Mouse (Mus musculus) forebrain, embryonic 14.5 days (tissue): ENCODE data around the gene Actr5. TPM values are rescaled to one million over a fixed set of nuclear protein-coding genes. Genes with fewer than 3 reads are reported as not detected.
A peak's percentile ranks its signal among the peaks of the same experiment; 100 is the strongest.

Source experiments
- ATAC-seq: fragments of 200-750 bp; cut with Nextera tagmentation; 2 replicates; pipeline ENCODE4 v1.8.0; 2017; ENCODE audit warnings: mild to moderate bottlenecking, moderate library complexity
- DNase-seq: peaks from one replicate; pipeline ENCODE4 v3.0.0-alpha.2; 2015; ENCODE audit warnings: low spot score
- H3K27ac ChIP-seq: fragments of 300-500 bp; sonication (generic); 2 replicates; pipeline ENCODE4 v1.5.1; 2014; ENCODE audit warnings: low read depth, mild to moderate bottlenecking, control low read depth, low read length, moderate library complexity
- H3K27me3 ChIP-seq: fragments of 300-500 bp; sonication (generic); replicated peaks from 2 replicates; pipeline ENCODE4 v1.6.1; 2014; ENCODE audit warnings: low read length, control low read depth, mixed read lengths; ENCODE audit not compliant: control insufficient read depth, insufficient read depth
- H3K36me3 ChIP-seq: fragments of 300-500 bp; sonication (generic); 2 replicates; pipeline ENCODE4 v1.6.1; 2014; ENCODE audit warnings: low read length, control low read depth; ENCODE audit not compliant: control insufficient read depth, insufficient read depth
- H3K4me1 ChIP-seq: fragments of 300-500 bp; sonication (generic); 2 replicates; pipeline ENCODE4 v1.6.1; 2014; ENCODE audit warnings: antibody characterized with exemption, low read length, control low read depth; ENCODE audit not compliant: control insufficient read depth, insufficient read depth
- H3K4me2 ChIP-seq: fragments of 300-500 bp; sonication (generic); 2 replicates; pipeline ENCODE4 v1.6.1; 2014; ENCODE audit warnings: mild to moderate bottlenecking, control low read depth, low read length
- H3K4me3 ChIP-seq: fragments of 300-500 bp; sonication (generic); 2 replicates; pipeline ENCODE4 v1.5.1; 2014; ENCODE audit warnings: low read depth, low read length, control low read depth
- H3K9ac ChIP-seq: fragments of 300-500 bp; sonication (generic); 2 replicates; pipeline ENCODE4 v1.6.1; 2014; ENCODE audit warnings: mild to moderate bottlenecking, low read length, control low read depth, moderate library complexity
- H3K9me3 ChIP-seq: fragments of 300-500 bp; sonication (generic); replicated peaks from 2 replicates; pipeline ENCODE4 v1.6.1; 2016; ENCODE audit warnings: low read length, control low read depth, mixed read lengths; ENCODE audit not compliant: control insufficient read depth
- WGBS: fragments of 180-500 bp; shearing (Covaris S2); extraction: QIAGEN DNeasy Blood & Tissue Kit; methylation state at CpG from one replicate; pipeline ENCODE4 v1.1.7; 2014; 5-methylcytosine and 5-hydroxymethylcytosine counted together
- polyA plus RNA-seq: library from polyadenylated mRNA; unstranded; fragments of >200 nt; fragmentation: Nextera tagmentation; extraction: Ambion mirVana; gene quantifications from 2 replicates; pipeline ENCODE4 v1.2.1, GENCODE M21; 2014

Actr5 gene
- polyA plus RNA-seq, 1 experiment from 2014 or later: 10.4 TPM

GRCm38 (mm10) chr2:158667022-158667670, 42.5 kb downstream of the Actr5 start:
- peak; percentile 90 for ATAC-seq
- whole genome bisulfite sequencing: under 1% methylated on average over 47 of the region's 47 CpGs
- peak; percentile 87 for DNase-seq
- H3K4me3 ChIP-seq: peak overlapping the region; percentile 56
- peaks cover 6% of the 10 kb centered on the region for H3K4me1 ChIP-seq
- H3K36me3 ChIP-seq: no peaks in the 10 kb centered on the region
- no peaks in the 10 kb centered on the region for H3K9me3 ChIP-seq
- peaks cover 18% of the 10 kb centered on the region for H3K27me3 ChIP-seq
- H3K4me2 ChIP-seq: peak overlapping the region; percentile 99
- peak overlapping the region; percentile 75 for H3K9ac ChIP-seq
- peak overlapping the region; percentile 44; the same call in 1 of the 2 replicates for H3K27ac ChIP-seq

- DNase-seq (peak; percentile 56), ATAC-seq (peak; percentile 52)
- Histone ChIP-seq H3K4me2 (peak overlapping the region; percentile 99), H3K27ac (peak overlapping the region; percentile 44; the same call in 1 of the 2 replicates), H3K36me3 (no peaks in the 10 kb centered on the region), H3K4me3 (peak overlapping the region; percentile 56), H3K9ac (peak overlapping the region; percentile 75), H3K9me3 (no peaks in the 10 kb centered on the region), H3K27me3 (peaks cover 18% of the 10 kb centered on the region), H3K4me1 (peaks cover 10% of the 10 kb centered on the region)
- 0% methylated on average over 42 of the region's 54 CpGs for WGBS
Measured at GRCm38 (mm10) chr2:158667671-158668432, 43.2 kb downstream of the Actr5 start.

- peaks cover 18% of the 10 kb centered on the region for H3K27me3 ChIP-seq
- H3K9me3 ChIP-seq: no peaks in the 10 kb centered on the region
- no peaks in the 10 kb centered on the region for H3K36me3 ChIP-seq
- H3K9ac ChIP-seq: peak overlapping the region; percentile 75
- DNase-seq (no peak), ATAC-seq (no peak; the same call in 1 of the 2 replicates)
- peak overlapping the region; percentile 56 for H3K4me3 ChIP-seq
- H3K4me1 ChIP-seq: peaks cover 16% of the 10 kb centered on the region
- WGBS: 10% methylated on average over 23 of the region's 23 CpGs
- H3K4me2 ChIP-seq: peak overlapping the region; percentile 99
- H3K27ac ChIP-seq: peak overlapping the region; percentile 44; the same call in 1 of the 2 replicates
Measured at GRCm38 (mm10) chr2:158668433-158669010, 43.8 kb downstream of the Actr5 start.

GRCm38 (mm10) chr2:158669199-158670195, 44.8 kb downstream of the Actr5 start:
- DNase-seq: no peak
- no peaks in the 10 kb centered on the region for H3K9me3 ChIP-seq
- peaks cover 18% of the 10 kb centered on the region for H3K27me3 ChIP-seq
- H3K36me3 ChIP-seq: no peaks in the 10 kb centered on the region
- no peak for ATAC-seq
- H3K4me2 ChIP-seq: peak overlapping the region; percentile 99
- H3K9ac ChIP-seq: no peak overlapping the region
- peak overlapping the region; percentile 56; the same call in 1 of the 2 replicates for H3K4me3 ChIP-seq
- H3K27ac ChIP-seq: no peak overlapping the region
- WGBS: 68% methylated on average over 13 of the region's 13 CpGs
- H3K4me1 ChIP-seq: peaks cover 17% of the 10 kb centered on the region

GRCm38 (mm10) chr2:158670571-158670970, 45.9 kb downstream of the Actr5 start:
- no peak for DNase-seq
- H3K4me3 ChIP-seq: no peak overlapping the region
- no peak overlapping the region for H3K4me2 ChIP-seq
- H3K9me3 ChIP-seq: no peaks in the 10 kb centered on the region
- H3K9ac ChIP-seq: no peak overlapping the region
- H3K36me3 ChIP-seq: no peaks in the 10 kb centered on the region
- H3K4me1 ChIP-seq: peaks cover 17% of the 10 kb centered on the region
- H3K27me3 ChIP-seq: peaks cover 18% of the 10 kb centered on the region
- H3K27ac ChIP-seq: no peak overlapping the region
- no peak for ATAC-seq
- 43% methylated on average over 10 of the region's 10 CpGs for WGBS

- WGBS: 23% methylated on average over 6 of the region's 6 CpGs
- peak; percentile 8; the same call in 1 of the 2 replicates for ATAC-seq
- no peak overlapping the region for H3K9ac ChIP-seq
Measured at GRCm38 (mm10) chr2:158672829-158673228, 48.1 kb downstream of the Actr5 start.

GRCm38 (mm10) chr2:158673493-158673892, 48.8 kb downstream of the Actr5 start:
- H3K27ac ChIP-seq: peak overlapping the region; percentile 71
- WGBS: 66% methylated on average over 4 of the region's 4 CpGs
- no peak overlapping the region for H3K4me2 ChIP-seq
- peaks cover 6% of the 10 kb centered on the region for H3K27me3 ChIP-seq
- no peak overlapping the region for H3K9ac ChIP-seq
- ATAC-seq (peak; percentile 48), DNase-seq (peak; percentile 71)
- H3K4me3 ChIP-seq: no peak overlapping the region
- H3K9me3 ChIP-seq: no peaks in the 10 kb centered on the region
- H3K4me1 ChIP-seq: peaks cover 14% of the 10 kb centered on the region
- no peaks in the 10 kb centered on the region for H3K36me3 ChIP-seq

More at GRCm38 (mm10) chr2:158672829-158673228, 48.1 kb downstream of the Actr5 start:
- H3K27ac ChIP-seq: peak overlapping the region; percentile 71
- no peak overlapping the region for H3K4me2 ChIP-seq
- H3K4me3 ChIP-seq: no peak overlapping the region
- peak; percentile 66 for DNase-seq
- H3K9me3 ChIP-seq: no peaks in the 10 kb centered on the region
- H3K36me3 ChIP-seq: no peaks in the 10 kb centered on the region
- peaks cover 17% of the 10 kb centered on the region for H3K4me1 ChIP-seq
- peaks cover 9% of the 10 kb centered on the region for H3K27me3 ChIP-seq

- no peak overlapping the region for H3K4me3 ChIP-seq
- H3K36me3 ChIP-seq: no peaks in the 10 kb centered on the region
- peak overlapping the region; percentile 71; the same call in 1 of the 2 replicates for H3K27ac ChIP-seq
- H3K9me3 ChIP-seq: no peaks in the 10 kb centered on the region
- no peak overlapping the region for H3K9ac ChIP-seq
- DNase-seq (no peak), ATAC-seq (no peak)
- no peak overlapping the region for H3K4me2 ChIP-seq
- peaks cover under 1% of the 10 kb centered on the region; the same call in 1 of the 2 replicates for H3K27me3 ChIP-seq
- peaks cover 11% of the 10 kb centered on the region; the same call in 1 of the 2 replicates for H3K4me1 ChIP-seq
- 81% methylated on average over 6 of the region's 6 CpGs for WGBS
Measured at GRCm38 (mm10) chr2:158674131-158674530, 49.4 kb downstream of the Actr5 start.
